Mouse (Mus musculus) midbrain, embryonic 15.5 days (tissue): ENCODE results near the gene Olfr1167. TPM values are rescaled to one million over a fixed set of nuclear protein-coding genes. Genes with fewer than 3 reads are reported as not detected.
"Not testable (repeated sequence)": the region's sequence is repeated elsewhere in the genome, so short reads cannot be mapped to it uniquely, and the experiment has no call there.

Experiments
- ATAC-seq: fragments of 200-750 bp; cut with Nextera tagmentation; replicated peaks from 2 replicates; pipeline ENCODE4 v1.8.0; 2017; ENCODE audit warnings: moderate TSS enrichment
- H3K27ac ChIP-seq: fragments of 300-500 bp; sonication (generic); 2 replicates; pipeline ENCODE4 v1.5.1; 2015; ENCODE audit warnings: mild to moderate bottlenecking, inconsistent platforms
- H3K27me3 ChIP-seq: fragments of 300-500 bp; sonication (generic); replicated peaks from 2 replicates; pipeline ENCODE4 v1.6.1; 2015; ENCODE audit warnings: inconsistent platforms
- H3K36me3 ChIP-seq: fragments of 300-500 bp; sonication (generic); replicated peaks from 2 replicates; pipeline ENCODE4 v1.6.1; 2015; ENCODE audit warnings: inconsistent platforms
- H3K4me1 ChIP-seq: fragments of 300-500 bp; sonication (generic); 2 replicates; pipeline ENCODE4 v1.6.1; 2015; ENCODE audit warnings: inconsistent platforms
- H3K4me2 ChIP-seq: fragments of 300-500 bp; sonication (generic); 2 replicates; pipeline ENCODE4 v1.6.1; 2015; ENCODE audit warnings: inconsistent platforms, mild to moderate bottlenecking, moderate library complexity
- H3K4me3 ChIP-seq: fragments of 300-500 bp; sonication (generic); 2 replicates; pipeline ENCODE4 v1.5.1; 2015; ENCODE audit warnings: mild to moderate bottlenecking, inconsistent platforms
- H3K9ac ChIP-seq: fragments of 300-500 bp; sonication (generic); 2 replicates; pipeline ENCODE4 v1.6.1; 2015; ENCODE audit warnings: mild to moderate bottlenecking, inconsistent platforms
- H3K9me3 ChIP-seq: fragments of 300-500 bp; sonication (generic); 2 replicates; pipeline ENCODE4 v1.6.1; 2016; ENCODE audit warnings: inconsistent platforms
- WGBS: fragments of 180-500 bp; shearing (Covaris S2); methylation state at CpG from one replicate; pipeline ENCODE4 v1.1.7; 2015; ENCODE audit warnings: mixed read lengths; 5-methylcytosine and 5-hydroxymethylcytosine counted together
- polyA plus RNA-seq: library from polyadenylated mRNA; unstranded; fragments of >200 nt; fragmentation: Nextera tagmentation; extraction: Ambion mirVana; gene quantifications from 2 replicates; pipeline ENCODE4 v1.2.1, GENCODE M21; 2015

Gene Olfr1167
- not detected in 2 replicates for polyA plus RNA-seq

DNA sequence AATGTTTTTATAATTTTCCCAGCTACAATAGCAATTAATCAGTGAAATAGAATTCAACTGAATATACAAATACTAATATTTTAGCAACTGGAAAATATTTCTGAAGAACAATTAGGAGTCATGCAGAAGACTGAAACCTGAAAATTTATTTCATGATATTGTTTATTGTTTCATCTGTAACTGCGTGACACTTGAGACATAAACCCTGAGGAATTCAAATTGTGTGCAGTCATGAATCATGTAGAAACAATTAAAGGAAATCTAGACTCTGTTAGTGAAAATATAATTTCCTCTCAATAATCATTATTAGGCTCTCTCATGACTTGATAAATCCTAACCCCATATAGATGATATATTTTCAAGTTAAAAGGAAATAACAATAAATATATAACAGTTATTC is at the start of gene Olfr1167:
Gene Olfr1167, minus strand, starts transcription at position 101 of the 400 bp plus-strand sequence.
- not testable (repeated sequence) for H3K36me3 ChIP-seq, H3K27me3 ChIP-seq, H3K4me3 ChIP-seq, H3K9me3 ChIP-seq, ATAC-seq, H3K4me2 ChIP-seq, H3K27ac ChIP-seq, H3K4me1 ChIP-seq, H3K9ac ChIP-seq
- WGBS, result 98% methylated on average over 1 of the region's 1 CpGs

DNA sequence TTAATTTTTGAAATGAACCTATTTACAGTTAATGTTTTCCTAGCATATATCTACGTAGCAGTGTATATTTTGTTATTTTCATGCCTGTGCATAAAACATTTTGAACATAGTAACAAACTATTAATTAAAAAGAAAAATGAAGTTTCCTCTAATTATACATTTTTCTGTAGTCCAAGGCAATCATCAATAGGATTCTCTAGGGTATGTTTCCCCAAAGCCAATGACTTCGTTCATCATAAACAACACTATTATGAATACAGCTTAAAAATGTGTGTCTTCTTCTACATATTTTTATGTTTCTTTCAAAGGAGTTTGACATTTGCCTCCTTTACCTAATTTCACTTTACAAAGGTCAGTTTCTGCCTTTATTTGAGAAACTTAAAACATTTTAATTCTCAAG is 26.6 kb upstream of the Olfr1167 start, which contains the start of gene Olfr1168:
Gene Olfr1168, plus strand, starts transcription at position 301 of the 400 bp plus-strand sequence.
- no peak for ATAC-seq
- no peak within 1 kb of the TSS for H3K4me2 ChIP-seq
- no peaks in the 10 kb centered on the region for H3K4me1 ChIP-seq
- H3K4me3 ChIP-seq, result no peak within 1 kb of the TSS
- no peak within 1 kb of the TSS for H3K27ac ChIP-seq
- H3K9ac ChIP-seq, result no peak within 1 kb of the TSS
- no peaks in the 10 kb centered on the region for H3K27me3 ChIP-seq
- H3K36me3 ChIP-seq, result no peaks in the 10 kb centered on the region
- H3K9me3 ChIP-seq, result no peaks in the 10 kb centered on the region
- 92% methylated on average over 2 of the region's 2 CpGs for WGBS

DNA sequence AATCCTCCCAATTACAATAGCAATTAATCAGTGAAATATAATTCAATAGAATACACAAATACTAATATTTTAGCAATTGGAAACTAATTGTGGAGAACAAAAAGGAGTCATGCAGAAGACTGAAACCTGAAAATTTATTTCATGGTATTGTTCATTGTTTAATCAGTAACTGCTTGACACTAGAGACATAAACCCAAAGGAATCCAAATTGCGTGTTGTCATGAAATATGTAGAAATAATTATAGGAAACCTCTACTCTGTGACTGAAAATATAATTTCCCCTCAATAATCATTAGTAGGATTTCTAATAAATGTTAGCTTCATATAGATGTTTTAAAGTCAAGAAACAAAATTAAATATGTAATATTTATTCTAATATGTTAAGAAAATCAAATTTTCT is 26.8 kb downstream of the Olfr1167 start, which contains the start of gene Olfr1166:
Gene Olfr1166, minus strand, starts transcription at position 101 of the 400 bp plus-strand sequence.
- no peaks in the 10 kb centered on the region for H3K27me3 ChIP-seq
- ATAC-seq, result no peak
- no peak within 1 kb of the TSS for H3K4me3 ChIP-seq
- H3K4me1 ChIP-seq, result no peaks in the 10 kb centered on the region
- no peak within 1 kb of the TSS for H3K9ac ChIP-seq
- no peaks in the 10 kb centered on the region for H3K9me3 ChIP-seq
- H3K27ac ChIP-seq, result no peak within 1 kb of the TSS
- no peaks in the 10 kb centered on the region for H3K36me3 ChIP-seq
- 80% methylated on average over 1 of the region's 1 CpGs for WGBS
- H3K4me2 ChIP-seq, result no peak within 1 kb of the TSS

Other genes with a start within 250 kb of the Olfr1167 start
- not detected in 2 replicates for gene Olfr1155, start 210.1 kb downstream of the Olfr1167 start, polyA plus RNA-seq
- gene Olfr1156, start 202.1 kb downstream of the Olfr1167 start, polyA plus RNA-seq, result not detected in 2 replicates
- not detected in 2 replicates for gene Olfr1157, start 186.9 kb downstream of the Olfr1167 start, polyA plus RNA-seq
- not detected in 2 replicates for gene Olfr74, start 180.5 kb downstream of the Olfr1167 start, polyA plus RNA-seq
- gene Olfr1158, start 165.1 kb downstream of the Olfr1167 start, polyA plus RNA-seq, result not detected in 2 replicates
- not detected in 2 replicates for gene Olfr1160, start 146.9 kb downstream of the Olfr1167 start, polyA plus RNA-seq
- gene Olfr1161, start 132.4 kb downstream of the Olfr1167 start, polyA plus RNA-seq, result not detected in 2 replicates
- not detected in 2 replicates for gene Olfr73, start 117.5 kb downstream of the Olfr1167 start, polyA plus RNA-seq
- not detected in 2 replicates for gene Olfr1162, start 104.1 kb downstream of the Olfr1167 start, polyA plus RNA-seq
- gene Olfr1163, start 83.4 kb downstream of the Olfr1167 start, polyA plus RNA-seq, result not detected in 2 replicates
- not detected in 2 replicates for gene Olfr1164, start 61.2 kb downstream of the Olfr1167 start, polyA plus RNA-seq
- not detected in 2 replicates for gene Olfr1166, start 26.9 kb downstream of the Olfr1167 start, polyA plus RNA-seq
- not detected in 2 replicates for gene Olfr1168, start 26.7 kb upstream of the Olfr1167 start, polyA plus RNA-seq
- gene Olfr1170, start 73.1 kb upstream of the Olfr1167 start, polyA plus RNA-seq, result not detected in 2 replicates
- not detected in 2 replicates for gene Olfr1173, start 124.7 kb upstream of the Olfr1167 start, polyA plus RNA-seq
- not detected in 2 replicates for gene Olfr1174-ps, start 159.9 kb upstream of the Olfr1167 start, polyA plus RNA-seq
- gene Olfr1175-ps, start 172.0 kb upstream of the Olfr1167 start, polyA plus RNA-seq, result not detected in 2 replicates
- gene Olfr1176, start 181.5 kb upstream of the Olfr1167 start, polyA plus RNA-seq, result not detected in 2 replicates
- gene Olfr1177-ps, start 191.3 kb upstream of the Olfr1167 start, polyA plus RNA-seq, result not detected in 2 replicates
- not detected in 2 replicates for gene Olfr1178, start 231.9 kb upstream of the Olfr1167 start, polyA plus RNA-seq